Mouse (Mus musculus): ENCODE measurements around the gene Cmip. TPM values are rescaled to one million over a fixed set of nuclear protein-coding genes. Genes with fewer than 3 reads are reported as not detected.

Cmip gene
- polyA plus RNA-seq, 1 experiment: 23.6 TPM

- Histone ChIP-seq H3K4me3 (no peak overlapping the region), H3ac (ENCODE audit: control insufficient read depth, insufficient read length) (no peak overlapping the region), H3K79me2 (ENCODE audit: control insufficient read depth, insufficient read depth) (peaks cover 6% of the 10 kb centered on the region), H3K27me3 (ENCODE audit: control insufficient read depth, insufficient read depth, insufficient read length) (no peaks in the 10 kb centered on the region), H3K36me3 (ENCODE audit: control insufficient read depth, insufficient read depth) (no peaks in the 10 kb centered on the region), H3K4me2 (ENCODE audit: low read depth) (no peak overlapping the region)
- no peak for TF ChIP-seq E2F4 (IDR thresholded peaks at IDR 0.05; ENCODE audit: insufficient read depth)
- TF ChIP-seq SRF (IDR thresholded peaks at IDR 0.05; ENCODE audit: control insufficient read depth, insufficient read length, low read depth): no peak
- no peak for TF ChIP-seq TCF3 (IDR thresholded peaks at IDR 0.05; ENCODE audit: insufficient read length, low read depth)
- no peak for TF ChIP-seq USF1 (IDR thresholded peaks at IDR 0.05; ENCODE audit: low read depth)
- no peak for TF ChIP-seq TCF12 (IDR thresholded peaks at IDR 0.05; ENCODE audit: insufficient read depth, poor library complexity, severe bottlenecking)
- no peak for TF ChIP-seq MYOG (IDR thresholded peaks at IDR 0.05; ENCODE audit: control insufficient read depth in 1 of 3, insufficient read depth in 1 of 3, insufficient read length in 2 of 3, low read depth in 2 of 3)
- no peak for TF ChIP-seq MAX (IDR thresholded peaks at IDR 0.05; ENCODE audit: low read depth)
- TF ChIP-seq CEBPB (IDR thresholded peaks at IDR 0.05; ENCODE audit: insufficient read depth, poor library complexity, severe bottlenecking): no peak
Measured at GRCm38 (mm10) chr8:117393853-117394252, 137.0 kb downstream of the Cmip start.

- Histone ChIP-seq H3K4me2 (ENCODE audit: low read depth) (peak overlapping the region; percentile 76), H3K79me2 (ENCODE audit: control insufficient read depth, insufficient read depth) (peaks cover 6% of the 10 kb centered on the region), H3ac (ENCODE audit: control insufficient read depth, insufficient read length) (no peak overlapping the region), H3K27me3 (ENCODE audit: control insufficient read depth, insufficient read depth, insufficient read length) (no peaks in the 10 kb centered on the region), H3K36me3 (ENCODE audit: control insufficient read depth, insufficient read depth) (no peaks in the 10 kb centered on the region), H3K4me3 (no peak overlapping the region)
- TF ChIP-seq MYOD1 (IDR thresholded peaks at IDR 0.05; ENCODE audit: control insufficient read depth in 1 of 3, insufficient read length in 2 of 3, low read depth in 2 of 3) (peak; percentile 16 to 59 (median 25)), MAX (IDR thresholded peaks at IDR 0.05; ENCODE audit: low read depth) (no peak), MYOG (IDR thresholded peaks at IDR 0.05; ENCODE audit: control insufficient read depth in 1 of 3, insufficient read depth in 1 of 3, insufficient read length in 2 of 3, low read depth in 2 of 3) (peak in 2 of 3 experiments; percentile 28 to 69), POLR2A (IDR thresholded peaks at IDR 0.05; ENCODE audit: insufficient read length, low read depth) (peak; percentile 8), CEBPB (IDR thresholded peaks at IDR 0.05; ENCODE audit: insufficient read depth, poor library complexity, severe bottlenecking) (no peak), USF1 (IDR thresholded peaks at IDR 0.05; ENCODE audit: low read depth) (no peak)
Measured at GRCm38 (mm10) chr8:117395055-117395454, 138.2 kb downstream of the Cmip start.

- Histone ChIP-seq H3K79me2 (ENCODE audit: control insufficient read depth, insufficient read depth) (peaks cover 8% of the 10 kb centered on the region), H3K27me3 (ENCODE audit: control insufficient read depth, insufficient read depth, insufficient read length) (no peaks in the 10 kb centered on the region), H3K36me3 (ENCODE audit: control insufficient read depth, insufficient read depth) (no peaks in the 10 kb centered on the region), H3K4me3 (no peak overlapping the region), H3K4me2 (ENCODE audit: low read depth) (no peak overlapping the region), H3ac (ENCODE audit: control insufficient read depth, insufficient read length) (no peak overlapping the region)
- TF ChIP-seq MYOD1 (IDR thresholded peaks at IDR 0.05; ENCODE audit: control insufficient read depth in 1 of 3, insufficient read length in 2 of 3, low read depth in 2 of 3) (no peak), REST (IDR thresholded peaks at IDR 0.05; ENCODE audit: insufficient read depth, insufficient read length) (no peak), TCF12 (IDR thresholded peaks at IDR 0.05; ENCODE audit: insufficient read depth, poor library complexity, severe bottlenecking) (no peak), MYOG (IDR thresholded peaks at IDR 0.05; ENCODE audit: control insufficient read depth in 1 of 3, insufficient read depth in 1 of 3, insufficient read length in 2 of 3, low read depth in 2 of 3) (no peak), TCF3 (IDR thresholded peaks at IDR 0.05; ENCODE audit: insufficient read length, low read depth) (no peak), MAX (IDR thresholded peaks at IDR 0.05; ENCODE audit: low read depth) (no peak)
Measured at GRCm38 (mm10) chr8:117396884-117397283, 140.0 kb downstream of the Cmip start.

GRCm38 (mm10) chr8:117397751-117398150 lies 140.9 kb downstream of the Cmip start:
- Histone ChIP-seq H3K4me2 (ENCODE audit: low read depth) (no peak overlapping the region), H3K79me2 (ENCODE audit: control insufficient read depth, insufficient read depth) (peaks cover 9% of the 10 kb centered on the region), H3K4me3 (no peak overlapping the region), H3ac (ENCODE audit: control insufficient read depth, insufficient read length) (no peak overlapping the region), H3K36me3 (ENCODE audit: control insufficient read depth, insufficient read depth) (no peaks in the 10 kb centered on the region), H3K27me3 (ENCODE audit: control insufficient read depth, insufficient read depth, insufficient read length) (no peaks in the 10 kb centered on the region)
- TF ChIP-seq TCF3 (IDR thresholded peaks at IDR 0.05; ENCODE audit: insufficient read length, low read depth): no peak
- TF ChIP-seq E2F4 (IDR thresholded peaks at IDR 0.05; ENCODE audit: insufficient read depth): no peak
- TF ChIP-seq POLR2A (IDR thresholded peaks at IDR 0.05; ENCODE audit: insufficient read length, low read depth): no peak
- TF ChIP-seq MAX (IDR thresholded peaks at IDR 0.05; ENCODE audit: low read depth): no peak
- no peak for TF ChIP-seq MYOG (IDR thresholded peaks at IDR 0.05; ENCODE audit: control insufficient read depth in 1 of 3, insufficient read depth in 1 of 3, insufficient read length in 2 of 3, low read depth in 2 of 3)
- no peak for TF ChIP-seq USF1 (IDR thresholded peaks at IDR 0.05; ENCODE audit: low read depth)
- no peak for TF ChIP-seq REST (IDR thresholded peaks at IDR 0.05; ENCODE audit: insufficient read depth, insufficient read length)
- TF ChIP-seq POLR2AphosphoS2 (IDR thresholded peaks at IDR 0.05; ENCODE audit: insufficient read length, low read depth): no peak

- TF ChIP-seq TCF3 (IDR thresholded peaks at IDR 0.05; ENCODE audit: insufficient read length, low read depth) (no peak), POLR2AphosphoS2 (IDR thresholded peaks at IDR 0.05; ENCODE audit: insufficient read length, low read depth) (no peak), MYOG (IDR thresholded peaks at IDR 0.05; ENCODE audit: control insufficient read depth in 1 of 3, insufficient read depth in 1 of 3, insufficient read length in 2 of 3, low read depth in 2 of 3) (no peak), TCF12 (IDR thresholded peaks at IDR 0.05; ENCODE audit: insufficient read depth, poor library complexity, severe bottlenecking) (no peak), REST (IDR thresholded peaks at IDR 0.05; ENCODE audit: insufficient read depth, insufficient read length) (no peak), E2F4 (IDR thresholded peaks at IDR 0.05; ENCODE audit: insufficient read depth) (no peak), CEBPB (IDR thresholded peaks at IDR 0.05; ENCODE audit: insufficient read depth, poor library complexity, severe bottlenecking) (no peak)
- H3K79me2 ChIP-seq (ENCODE audit: control insufficient read depth, insufficient read depth): peaks cover 3% of the 10 kb centered on the region
- H3K4me3 ChIP-seq: no peak overlapping the region
- H3K4me2 ChIP-seq (ENCODE audit: low read depth): no peak overlapping the region
- no peak overlapping the region for H3ac ChIP-seq (ENCODE audit: control insufficient read depth, insufficient read length)
- H3K36me3 ChIP-seq (ENCODE audit: control insufficient read depth, insufficient read depth): no peaks in the 10 kb centered on the region
- no peaks in the 10 kb centered on the region for H3K27me3 ChIP-seq (ENCODE audit: control insufficient read depth, insufficient read depth, insufficient read length)
Measured at GRCm38 (mm10) chr8:117399229-117399628, 142.4 kb downstream of the Cmip start.
